15 mouse cellular contexts compared by ENCODE assay signal in genomic region chr16:87579462-87579861, GRCm38 (mm10). TPM values are rescaled to one million over a fixed set of nuclear protein-coding genes. Genes with fewer than 3 reads are reported as not detected.
DNase-seq lines count a peak whose midpoint lies in the region; ATAC-seq lines count a peak whose summit lies in the region.
"Had no signal": no experiment of that assay in that cellular context is flagged by ENCODE, and none has a peak within 500 bp of the region (broad histone marks: within the 10 kb centered on the region; RNA-seq: fewer than 3 reads in every experiment).

No protein-coding gene starts in this region.

- no peak overlapping the region for H3K27ac ChIP-seq in midbrain, embryonic 14.5 days (replicated peaks; ENCODE audit: low read depth, low read length)
- no peak overlapping the region for H3K27ac ChIP-seq in midbrain, embryonic 15.5 days
- no peak overlapping the region for H3K27ac ChIP-seq in neural tube, embryonic 14.5 days (ENCODE audit: low read depth, low read length)
- H3K27ac ChIP-seq: heart, embryonic 10.5 days; intestine, embryonic 15.5 days; neural tube, embryonic 12.5 days had no signal

- H3K9ac ChIP-seq in midbrain, embryonic 14.5 days (replicated peaks; ENCODE audit: low read length), result no peak overlapping the region
- H3K9ac ChIP-seq in midbrain, embryonic 15.5 days, result no peak overlapping the region
- H3K9ac ChIP-seq in neural tube, embryonic 14.5 days (replicated peaks; ENCODE audit: low read depth, low read length), result no peak overlapping the region
- H3K9ac ChIP-seq: forebrain, postnatal 0 days; intestine, embryonic 15.5 days; neural tube, embryonic 12.5 days had no signal

- no peaks in the 10 kb centered on the region for H3K36me3 ChIP-seq in midbrain, embryonic 14.5 days (ENCODE audit: control insufficient read depth, insufficient read depth, low read length)
- no peaks in the 10 kb centered on the region for H3K36me3 ChIP-seq in midbrain, embryonic 15.5 days (replicated peaks)
- H3K36me3 ChIP-seq in neural tube, embryonic 14.5 days (ENCODE audit: control insufficient read depth, insufficient read depth, low read length), result no peaks in the 10 kb centered on the region
- H3K36me3 ChIP-seq: heart, embryonic 10.5 days; intestine, embryonic 15.5 days; neural tube, embryonic 12.5 days had no signal

- ATAC-seq in midbrain, embryonic 14.5 days (ENCODE audit: low FRiP score, low TSS enrichment), result no peak
- no peak for ATAC-seq in midbrain, embryonic 15.5 days (replicated peaks)
- ATAC-seq in neural tube, embryonic 14.5 days (ENCODE audit: low read depth), result peak; percentile 72; the same call in 1 of the 2 replicates
- ATAC-seq: forebrain, postnatal 0 days; intestine, embryonic 15.5 days had no signal

- no peaks in the 10 kb centered on the region for H3K4me1 ChIP-seq in midbrain, embryonic 14.5 days (ENCODE audit: control insufficient read depth, insufficient read depth, low read length)
- no peaks in the 10 kb centered on the region; the same call in 1 of the 2 replicates for H3K4me1 ChIP-seq in midbrain, embryonic 15.5 days
- H3K4me1 ChIP-seq in neural tube, embryonic 14.5 days (ENCODE audit: control insufficient read depth, insufficient read depth, low read length), result no peaks in the 10 kb centered on the region
- H3K4me1 ChIP-seq: heart, embryonic 10.5 days; intestine, embryonic 15.5 days; neural tube, embryonic 12.5 days had no signal

- no peaks in the 10 kb centered on the region for H3K27me3 ChIP-seq in midbrain, embryonic 14.5 days (ENCODE audit: control insufficient read depth, insufficient read depth, low read length)
- no peaks in the 10 kb centered on the region for H3K27me3 ChIP-seq in midbrain, embryonic 15.5 days (replicated peaks)
- no peaks in the 10 kb centered on the region for H3K27me3 ChIP-seq in neural tube, embryonic 14.5 days (ENCODE audit: control insufficient read depth, insufficient read depth, low read length)
- H3K27me3 ChIP-seq: intestine, embryonic 15.5 days; neural tube, embryonic 12.5 days had no signal

- peak; percentile 13 for DNase-seq in midbrain, embryonic 14.5 days
- DNase-seq in cerebellum, adult 11-12 months, result peak; percentile 90
- peak; percentile 92 for DNase-seq in cerebellum, adult 9-11 months
- no peak for DNase-seq in layer of hippocampus, adult 11-12 months (ENCODE audit: low spot score)
- DNase-seq in natural killer cell, adult 2 months (ENCODE audit: low spot score in 2 of 2), result no peak
- DNase-seq: adrenal gland, adult 8-10 months; forebrain, postnatal 0 days; gastrocnemius, postnatal 14 days; heart, postnatal 14 days; thymus, adult 18-20 months had no signal

- WGBS in midbrain, embryonic 14.5 days, result 60% methylated on average over 14 of the region's 14 CpGs
- WGBS in midbrain, embryonic 15.5 days, result 67% methylated on average over 14 of the region's 14 CpGs
- WGBS in neural tube, embryonic 14.5 days, result 68% methylated on average over 14 of the region's 14 CpGs

- no peak overlapping the region for H3K4me2 ChIP-seq in midbrain, embryonic 14.5 days (ENCODE audit: low read length)
- no peak overlapping the region for H3K4me2 ChIP-seq in midbrain, embryonic 15.5 days
- H3K4me2 ChIP-seq in neural tube, embryonic 14.5 days (ENCODE audit: low read depth, low read length), result no peak overlapping the region
- H3K4me2 ChIP-seq: intestine, embryonic 15.5 days; neural tube, embryonic 12.5 days had no signal

- H3K4me3 ChIP-seq in midbrain, embryonic 14.5 days (replicated peaks; ENCODE audit: low read depth, low read length), result no peak overlapping the region
- no peak overlapping the region for H3K4me3 ChIP-seq in midbrain, embryonic 15.5 days
- no peak overlapping the region for H3K4me3 ChIP-seq in neural tube, embryonic 14.5 days (ENCODE audit: low read depth, low read length)
- H3K4me3 ChIP-seq: heart, embryonic 10.5 days; intestine, embryonic 15.5 days; neural tube, embryonic 12.5 days had no signal

- no peaks in the 10 kb centered on the region for H3K9me3 ChIP-seq in midbrain, embryonic 14.5 days (ENCODE audit: control insufficient read depth, low read length)
- no peaks in the 10 kb centered on the region for H3K9me3 ChIP-seq in midbrain, embryonic 15.5 days
- no peaks in the 10 kb centered on the region for H3K9me3 ChIP-seq in neural tube, embryonic 14.5 days (ENCODE audit: control insufficient read depth, low read length)
- H3K9me3 ChIP-seq: heart, embryonic 10.5 days; intestine, embryonic 15.5 days; neural tube, embryonic 12.5 days had no signal

RNA-seq across cellular contexts. Expression of gene Map3k7cl, which starts 26.3 kb away (rescaled TPM):
- polyA plus RNA-seq in midbrain, embryonic 14.5 days (2014; fragmentation: Nextera tagmentation; extraction: Ambion mirVana), result not detected in 2 replicates
- 0.10 and 0.14 TPM in 2 replicates for polyA plus RNA-seq in midbrain, embryonic 15.5 days (2015; fragmentation: Nextera tagmentation; extraction: Ambion mirVana)
- polyA plus RNA-seq in neural tube, embryonic 14.5 days (2014; fragmentation: Nextera tagmentation; extraction: Ambion mirVana), result not detected in 2 replicates
- polyA plus RNA-seq: forebrain, postnatal 0 days; heart, embryonic 10.5 days; neural tube, embryonic 12.5 days had no signal

Comparison
In these comparisons a context has a peak if more than half of its experiments do, and no peak if none do; other contexts are left out.
1. DNase-seq: peak in midbrain, embryonic 14.5 days (single experiment), cerebellum, adult 11-12 months (single experiment) and cerebellum, adult 9-11 months (single experiment); none in layer of hippocampus, adult 11-12 months (single experiment) and natural killer cell, adult 2 months (0 of 2).